Comparison of ENCODE assay signal across 24 mouse cellular contexts in genomic region chr15:67373599-67373998, GRCm38 (mm10).
"Had no signal": no experiment of that assay in that cellular context is flagged by ENCODE, and none has a peak within 500 bp of the region (broad histone marks: within the 10 kb centered on the region; RNA-seq: fewer than 3 reads in every experiment).

No protein-coding gene starts in this region.

- H3K9ac ChIP-seq: heart, embryonic 13.5 days; heart, embryonic 15.5 days; hindbrain, embryonic 13.5 days; hindbrain, embryonic 15.5 days; kidney, embryonic 15.5 days; liver, embryonic 13.5 days had no signal

- ATAC-seq: intestine, embryonic 16.5 days had no signal

- H3K27me3 ChIP-seq: heart, embryonic 13.5 days; heart, embryonic 15.5 days; hindbrain, embryonic 13.5 days; hindbrain, embryonic 15.5 days; kidney, embryonic 15.5 days; liver, embryonic 13.5 days had no signal

- H3K36me3 ChIP-seq: heart, embryonic 13.5 days; heart, embryonic 15.5 days; hindbrain, embryonic 13.5 days; hindbrain, embryonic 15.5 days; kidney, embryonic 15.5 days; liver, embryonic 13.5 days had no signal

- H3K4me3 ChIP-seq: heart, adult 2 months; heart, embryonic 13.5 days; heart, embryonic 15.5 days; hindbrain, embryonic 13.5 days; hindbrain, embryonic 15.5 days; kidney, embryonic 15.5 days; liver, embryonic 13.5 days had no signal

- H3K4me2 ChIP-seq: heart, embryonic 11.5 days; heart, embryonic 13.5 days; heart, embryonic 15.5 days; hindbrain, embryonic 13.5 days; hindbrain, embryonic 15.5 days; kidney, embryonic 15.5 days; liver, embryonic 11.5 days; liver, embryonic 13.5 days had no signal

- H3K4me1 ChIP-seq: heart, embryonic 13.5 days; heart, embryonic 15.5 days; hindbrain, embryonic 13.5 days; hindbrain, embryonic 15.5 days; kidney, embryonic 15.5 days; liver, embryonic 13.5 days had no signal

- DNase-seq: gastrocnemius, postnatal 14 days; gastrocnemius, postnatal 36 days; heart, adult 11 months; heart, adult 2 months; heart, postnatal 14 days; heart, postnatal 36 days; kidney, adult 11 months; kidney, adult 2 months; kidney, adult 9 months; kidney, postnatal 36 days; layer of hippocampus, adult 9-11 months; layer of hippocampus, postnatal 36 days; liver; liver, embryonic 13.5 days had no signal

- H3K27ac ChIP-seq: heart, adult 2 months; heart, embryonic 13.5 days; heart, embryonic 15.5 days; hindbrain, embryonic 13.5 days; hindbrain, embryonic 15.5 days; hindbrain, postnatal 0 days; kidney, embryonic 15.5 days; kidney, postnatal 0 days; liver, embryonic 13.5 days had no signal

- H3K9me3 ChIP-seq: heart, embryonic 15.5 days; hindbrain, embryonic 13.5 days; hindbrain, embryonic 15.5 days; kidney, embryonic 15.5 days; liver, embryonic 13.5 days had no signal
